Mouse (Mus musculus) liver, adult 2 months (tissue): ENCODE data around the gene Syt1. TPM values are rescaled to one million over a fixed set of nuclear protein-coding genes. Genes with fewer than 3 reads are reported as not detected.

ENCODE experiments used
- DNase-seq: peaks from one replicate; pipeline ENCODE4 v3.0.0-alpha.2; 2011; ENCODE audit warnings: low read depth, low spot score; ENCODE audit errors: extremely low read depth
- H3K27ac ChIP-seq: fragments of 200-500 bp; replicated peaks from 2 replicates; pipeline ENCODE4 v1.5.1; 2012; ENCODE audit warnings: low read depth, mild to moderate bottlenecking, control low read depth, inconsistent platforms, low read length; ENCODE audit not compliant: insufficient read depth
- H3K27me3 ChIP-seq: fragments of 200-500 bp; 2 replicates; pipeline ENCODE4 v1.6.1; 2012; ENCODE audit warnings: mild to moderate bottlenecking, moderate library complexity, low read length, inconsistent platforms; ENCODE audit not compliant: control insufficient read depth, insufficient read depth
- H3K36me3 ChIP-seq: fragments of 200-500 bp; 2 replicates; pipeline ENCODE4 v1.6.1; 2012; ENCODE audit warnings: low read length, inconsistent platforms; ENCODE audit not compliant: control insufficient read depth, insufficient read depth
- H3K4me1 ChIP-seq: fragments of 200-500 bp; 2 replicates; pipeline ENCODE4 v1.6.1; 2011; ENCODE audit warnings: low read length; ENCODE audit not compliant: control insufficient read depth, insufficient read depth
- H3K4me3 ChIP-seq: fragments of 200-500 bp; 2 replicates; pipeline ENCODE4 v1.5.1; 2011; ENCODE audit warnings: low read depth, mild to moderate bottlenecking, control low read depth, low read length, moderate library complexity; ENCODE audit not compliant: insufficient read depth
- H3K79me2 ChIP-seq: fragments of 200-500 bp; 2 replicates; pipeline ENCODE4 v1.6.1; 2012; ENCODE audit warnings: inconsistent platforms, mild to moderate bottlenecking, low read length, moderate library complexity; ENCODE audit not compliant: control insufficient read depth, insufficient read depth
- H3K9ac ChIP-seq: fragments of 200-500 bp; 2 replicates; pipeline ENCODE4 v1.6.1; 2012; ENCODE audit warnings: low read depth, mild to moderate bottlenecking, control low read depth, inconsistent platforms, low read length
- CTCF ChIP-seq: fragments of 200-500 bp; IDR thresholded peaks from 2 replicates; pipeline ENCODE4 v1.5.1; 2011; ENCODE audit warnings: low read depth, low read length, control low read depth
- POLR2A ChIP-seq: fragments of 200-500 bp; IDR thresholded peaks from 2 replicates; pipeline ENCODE4 v1.6.1; 2011; ENCODE audit warnings: low read length, control low read depth; ENCODE audit not compliant: insufficient read depth; ENCODE audit errors: extremely low read depth
- WGBS: fragments of 180-500 bp; shearing (Covaris S2); methylation state at CpG from one replicate; pipeline ENCODE4 v1.1.7; 2018; 5-methylcytosine and 5-hydroxymethylcytosine counted together
- polyA plus RNA-seq: library from polyadenylated mRNA; depleted of rRNA; stranded (reverse); fragments of >200 nt; gene quantifications from 2 replicates; pipeline ENCODE4 v1.2.3, GENCODE M21; 2012
- total RNA-seq: library from RNA; depleted of rRNA; stranded (reverse); fragments of >200 nt; gene quantifications from 2 replicates; pipeline ENCODE4 v1.2.3, GENCODE M21; 2014

The Syt1 gene
- total and polyA plus RNA-seq, 2 experiments: 2.5 to 5.8 TPM

- Histone ChIP-seq H3K27ac (no peak overlapping the region), H3K9ac (no peak overlapping the region), H3K36me3 (no peaks in the 10 kb centered on the region), H3K4me1 (no peaks in the 10 kb centered on the region), H3K4me3 (no peak overlapping the region), H3K27me3 (no peaks in the 10 kb centered on the region), H3K79me2 (no peaks in the 10 kb centered on the region)
- no peak for DNase-seq
- no peak for TF ChIP-seq CTCF
- no peak for TF ChIP-seq POLR2A
- 92% methylated on average over 6 of the region's 6 CpGs for WGBS
Observed at GRCm38 (mm10) chr10:108552544-108552943, 458.2 kb downstream of the Syt1 start.

GRCm38 (mm10) chr10:108545715-108546114, 465.1 kb downstream of the Syt1 start:
- Histone ChIP-seq H3K9ac (no peak overlapping the region), H3K36me3 (no peaks in the 10 kb centered on the region), H3K27ac (no peak overlapping the region), H3K79me2 (no peaks in the 10 kb centered on the region), H3K4me1 (no peaks in the 10 kb centered on the region), H3K27me3 (no peaks in the 10 kb centered on the region), H3K4me3 (no peak overlapping the region)
- no peak for DNase-seq
- no peak for TF ChIP-seq POLR2A
- TF ChIP-seq CTCF: no peak
- 97% methylated on average over 3 of the region's 3 CpGs for WGBS

- Histone ChIP-seq H3K27me3 (no peaks in the 10 kb centered on the region), H3K36me3 (no peaks in the 10 kb centered on the region), H3K9ac (no peak overlapping the region), H3K27ac (no peak overlapping the region), H3K79me2 (no peaks in the 10 kb centered on the region), H3K4me3 (no peak overlapping the region), H3K4me1 (no peaks in the 10 kb centered on the region)
- TF ChIP-seq POLR2A: no peak
- no peak for TF ChIP-seq CTCF
- DNase-seq: no peak
- WGBS: 70% methylated on average over 9 of the region's 9 CpGs
Observed at GRCm38 (mm10) chr10:108541555-108541954, 469.2 kb downstream of the Syt1 start.

- Histone ChIP-seq H3K4me1 (no peaks in the 10 kb centered on the region), H3K36me3 (no peaks in the 10 kb centered on the region), H3K27me3 (no peaks in the 10 kb centered on the region), H3K4me3 (no peak overlapping the region), H3K79me2 (no peaks in the 10 kb centered on the region), H3K9ac (no peak overlapping the region), H3K27ac (no peak overlapping the region)
- TF ChIP-seq POLR2A: no peak
- no peak for TF ChIP-seq CTCF
- 61% methylated on average over 3 of the region's 3 CpGs for WGBS
- DNase-seq: no peak
Observed at GRCm38 (mm10) chr10:108538546-108538945, 472.2 kb downstream of the Syt1 start.

- Histone ChIP-seq H3K36me3 (no peaks in the 10 kb centered on the region), H3K9ac (no peak overlapping the region), H3K79me2 (no peaks in the 10 kb centered on the region), H3K4me1 (no peaks in the 10 kb centered on the region), H3K27me3 (no peaks in the 10 kb centered on the region), H3K27ac (no peak overlapping the region), H3K4me3 (no peak overlapping the region)
- TF ChIP-seq CTCF: peak; percentile 74
- no peak for TF ChIP-seq POLR2A
- peak; percentile 35 for DNase-seq
- 50% methylated on average over 9 of the region's 9 CpGs for WGBS
Observed at GRCm38 (mm10) chr10:108537641-108538040, 473.1 kb downstream of the Syt1 start.

GRCm38 (mm10) chr10:108535922-108536321, 474.9 kb downstream of the Syt1 start:
- Histone ChIP-seq H3K36me3 (no peaks in the 10 kb centered on the region), H3K79me2 (no peaks in the 10 kb centered on the region), H3K4me3 (no peak overlapping the region), H3K27me3 (no peaks in the 10 kb centered on the region), H3K4me1 (no peaks in the 10 kb centered on the region), H3K27ac (no peak overlapping the region), H3K9ac (no peak overlapping the region)
- DNase-seq: peak; percentile 26
- no peak for TF ChIP-seq CTCF
- TF ChIP-seq POLR2A: no peak
- WGBS: 67% methylated on average over 5 of the region's 5 CpGs
